Mouse (Mus musculus): ENCODE results near the gene Olfr370. TPM values are rescaled to one million over a fixed set of nuclear protein-coding genes. Genes with fewer than 3 reads are reported as not detected.
"Not testable (repeated sequence)": the region's sequence is repeated elsewhere in the genome, so short reads cannot be mapped to it uniquely, and the experiment has no call there.

The Olfr370 gene
- total RNA-seq, 2 experiments from 2014 or later = not detected

GRCm38 (mm10) chr8:83569165-83569564 lies 33.6 kb downstream of the Olfr370 start:
- DNase-seq (ENCODE audit: low spot score in 2 of 2) = no peak
- Histone ChIP-seq H3K4me3 (no peak overlapping the region), H3K27ac (peak overlapping the region; percentile 7; the same call in 1 of the 2 replicates)
- no peak for TF ChIP-seq CTCF (conservative IDR thresholded peaks at IDR 0.05)

- TF ChIP-seq CTCF (conservative IDR thresholded peaks at IDR 0.05) = no peak
- Histone ChIP-seq H3K4me3 (no peak overlapping the region), H3K27ac (no peak overlapping the region)
- DNase-seq (ENCODE audit: low spot score in 2 of 2) = no peak
Observed at GRCm38 (mm10) chr8:83570272-83571000, 34.9 kb downstream of the Olfr370 start.

GRCm38 (mm10) chr8:83571001-83571340 lies 35.4 kb downstream of the Olfr370 start:
- not testable (repeated sequence) for DNase-seq (ENCODE audit: low spot score in 2 of 2); H3K27ac ChIP-seq; H3K4me3 ChIP-seq

- TF ChIP-seq CTCF (conservative IDR thresholded peaks at IDR 0.05) = no peak
- H3K4me3 ChIP-seq = no peak overlapping the region
- DNase-seq (ENCODE audit: low spot score in 2 of 2) = peak in 1 of 2 experiments; percentile 8
- H3K27ac ChIP-seq = no peak overlapping the region
Observed at GRCm38 (mm10) chr8:83571791-83572190, 36.2 kb downstream of the Olfr370 start.

GRCm38 (mm10) chr8:83572246-83572812 lies 36.7 kb downstream of the Olfr370 start:
- TF ChIP-seq CTCF (conservative IDR thresholded peaks at IDR 0.05) = no peak
- DNase-seq (ENCODE audit: low spot score in 2 of 2) = no peak
- Histone ChIP-seq H3K27ac (no peak overlapping the region), H3K4me3 (no peak overlapping the region)

- Histone ChIP-seq H3K27ac (peak overlapping the region; percentile 68; the same call in 1 of the 2 replicates), H3K4me3 (no peak overlapping the region)
- DNase-seq (ENCODE audit: low spot score in 2 of 2) = no peak
- TF ChIP-seq CTCF (conservative IDR thresholded peaks at IDR 0.05) = peak; percentile 47
Observed at GRCm38 (mm10) chr8:83573140-83573875, 37.7 kb downstream of the Olfr370 start.

- Histone ChIP-seq H3K27ac (peak overlapping the region; percentile 68), H3K4me3 (no peak overlapping the region)
- TF ChIP-seq CTCF (conservative IDR thresholded peaks at IDR 0.05) = no peak
- DNase-seq (ENCODE audit: low spot score in 2 of 2) = no peak
Observed at GRCm38 (mm10) chr8:83574631-83575315, 39.2 kb downstream of the Olfr370 start.

GRCm38 (mm10) chr8:83575561-83576515 lies 40.3 kb downstream of the Olfr370 start:
- peak in 1 of 2 experiments; percentile 6 for DNase-seq (ENCODE audit: low spot score in 2 of 2)
- Histone ChIP-seq H3K4me3 (no peak overlapping the region), H3K27ac (peak overlapping the region; percentile 68)
- no peak for TF ChIP-seq CTCF (conservative IDR thresholded peaks at IDR 0.05)

GRCm38 (mm10) chr8:83576516-83576895 lies 40.9 kb downstream of the Olfr370 start:
- Histone ChIP-seq H3K4me3 (no peak overlapping the region), H3K27ac (no peak overlapping the region)
- peak in 1 of 2 experiments; percentile 8 for DNase-seq (ENCODE audit: low spot score in 2 of 2)
- TF ChIP-seq CTCF (conservative IDR thresholded peaks at IDR 0.05) = no peak

GRCm38 (mm10) chr8:83576921-83577320 lies 41.3 kb downstream of the Olfr370 start:
- Histone ChIP-seq H3K27ac (peak overlapping the region; percentile 56; the same call in 1 of the 2 replicates), H3K4me3 (no peak overlapping the region)
- no peak for TF ChIP-seq CTCF (conservative IDR thresholded peaks at IDR 0.05)
- peak in 1 of 2 experiments; percentile 7 for DNase-seq (ENCODE audit: low spot score in 2 of 2)

GRCm38 (mm10) chr8:83577384-83577791 lies 41.8 kb downstream of the Olfr370 start:
- TF ChIP-seq CTCF (conservative IDR thresholded peaks at IDR 0.05) = no peak
- Histone ChIP-seq H3K4me3 (no peak overlapping the region), H3K27ac (peak overlapping the region; percentile 56; the same call in 1 of the 2 replicates)
- DNase-seq (ENCODE audit: low spot score in 2 of 2) = peak in 1 of 2 experiments; percentile 12
